Mouse (Mus musculus) left cerebral cortex, postnatal 25 days (tissue): ENCODE data around the gene Gabrg3. TPM values are rescaled to one million over a fixed set of nuclear protein-coding genes. Genes with fewer than 3 reads are reported as not detected.

Experiments used
- DNase-seq, 2 experiments: peaks; one replicate each; pipeline ENCODE4 v3.0.0; 2022; ENCODE audit warnings: low spot score in 2 of 2, mixed read lengths in 1 of 2
- intact Hi-C: fragments of 180-260 bp; cut with DNase I; formaldehyde crosslinking; loops from one replicate; pipeline ENCODE4 v1.15.1; 2025
- total RNA-seq, 2 experiments: library from RNA; stranded (reverse); gene quantifications; 2 replicates each; pipeline ENCODE4 v1.2.3; 2021

Gabrg3 gene
- total RNA-seq, 2 experiments from 2014 or later: 20.8 to 27.9 TPM

DNA sequence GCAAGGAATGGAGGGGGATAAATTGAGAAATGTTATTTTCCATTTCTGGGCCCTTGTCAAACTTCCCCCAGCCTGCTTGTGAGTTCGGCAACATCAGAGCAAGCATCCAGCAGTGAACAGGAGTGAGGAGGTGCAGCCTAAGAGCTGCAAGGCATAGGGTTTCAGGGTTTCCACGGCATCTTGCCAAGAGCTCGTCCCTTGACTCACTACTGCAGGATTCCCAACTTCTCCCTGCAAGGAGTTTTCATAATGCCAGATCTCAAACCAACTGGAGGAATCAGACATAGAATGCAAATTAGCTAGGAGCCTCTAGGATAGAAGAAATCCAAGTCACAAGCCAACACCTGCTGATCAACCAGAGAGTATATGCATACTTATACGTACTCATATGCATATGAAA is 254.0 kb downstream of the Gabrg3 start:
- DNase-seq: peak in 1 of 2 experiments; percentile 64
- intact Hi-C loops: no loop called here

DNA sequence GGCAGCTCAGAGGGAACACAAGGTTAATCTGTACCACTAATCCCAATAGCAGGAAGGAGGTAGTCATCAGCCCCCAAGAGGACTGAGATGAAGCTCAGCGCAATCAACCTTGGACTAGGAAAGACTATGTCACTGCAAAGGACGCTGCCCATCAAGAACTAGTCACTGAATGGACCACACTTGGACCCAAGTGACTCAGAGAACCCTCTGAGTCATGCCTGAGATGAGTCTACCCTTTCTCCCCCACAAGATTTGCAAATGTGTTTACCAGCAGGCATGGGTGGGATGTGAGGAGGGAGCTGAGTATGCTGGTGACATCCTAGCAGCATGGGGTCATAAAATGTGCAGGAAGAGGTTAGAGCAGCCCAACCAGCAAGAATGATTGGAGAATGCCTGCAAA is 254.5 kb downstream of the Gabrg3 start:
- DNase-seq: no peak
- intact Hi-C loops: no loop called here

DNA sequence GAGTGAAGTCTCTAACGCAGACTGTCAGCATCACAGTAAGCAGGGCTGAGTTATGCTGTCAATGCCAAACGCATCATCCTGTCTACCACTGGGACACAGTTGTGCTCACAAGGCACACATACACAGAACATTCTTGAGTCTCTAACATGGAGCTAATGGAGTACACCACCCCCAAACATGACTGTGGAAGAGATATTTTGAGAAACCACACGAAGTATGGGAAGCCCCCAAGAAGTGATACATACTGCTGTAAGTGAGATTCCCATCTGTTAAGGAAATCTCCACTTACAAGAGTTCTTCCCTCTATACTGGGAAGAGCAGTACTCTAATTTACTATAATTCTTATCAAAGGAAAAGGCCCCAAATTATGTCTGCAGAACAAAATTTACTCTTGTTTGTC is 286.9 kb downstream of the Gabrg3 start:
- DNase-seq: peak in 1 of 2 experiments; percentile 51
- intact Hi-C loops: no loop called here

DNA sequence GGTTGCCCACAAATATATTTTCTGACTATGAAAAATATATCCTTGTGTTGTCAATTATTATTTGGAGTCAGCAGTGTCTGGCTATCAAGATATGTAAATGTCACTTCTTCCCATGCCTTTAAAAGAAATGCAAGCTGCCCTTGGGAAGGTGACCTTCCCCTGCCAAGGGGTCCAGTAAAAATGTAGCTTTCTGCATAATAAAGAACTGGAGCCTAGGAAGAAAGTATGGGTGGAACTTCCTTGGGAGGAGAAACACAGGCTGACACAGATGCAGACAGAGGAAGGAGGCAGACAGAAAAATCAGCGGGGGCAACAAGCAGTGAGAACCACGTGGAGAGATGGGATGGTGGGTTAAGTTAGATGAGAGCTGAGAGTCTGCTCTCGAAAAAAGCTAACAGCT is 304.9 kb downstream of the Gabrg3 start:
- intact Hi-C loops: no loop called here
- no peak for DNase-seq

DNA sequence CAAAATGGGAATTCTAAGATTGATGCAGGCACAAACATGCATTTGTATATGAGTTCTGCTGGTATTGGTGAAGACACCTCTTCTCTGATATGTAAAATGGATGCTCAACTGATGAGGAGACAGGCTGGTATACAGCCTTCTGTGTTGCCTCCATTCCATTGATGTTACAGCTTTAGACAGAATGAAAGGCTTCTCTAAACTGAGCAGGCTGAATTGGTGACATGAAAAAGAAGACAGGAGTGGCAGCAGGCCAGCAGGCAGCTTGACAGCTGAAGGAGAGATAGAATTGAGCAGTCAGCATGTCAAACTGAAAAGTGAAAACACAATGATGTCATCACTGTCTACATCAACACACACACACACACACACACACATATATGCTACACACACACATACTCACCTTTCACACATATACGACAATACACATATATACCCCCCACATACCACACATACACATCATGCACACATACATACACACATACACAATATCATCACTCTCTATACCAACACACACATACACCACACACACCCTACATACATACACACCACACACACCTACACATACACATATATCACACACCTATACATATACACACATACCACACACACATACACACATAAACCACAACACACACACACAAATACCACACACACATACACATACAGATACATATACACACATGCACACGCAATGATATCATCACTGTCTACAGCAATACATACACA is 315.4 kb downstream of the Gabrg3 start:
- intact Hi-C loops: no loop called here
- no peak for DNase-seq

DNA sequence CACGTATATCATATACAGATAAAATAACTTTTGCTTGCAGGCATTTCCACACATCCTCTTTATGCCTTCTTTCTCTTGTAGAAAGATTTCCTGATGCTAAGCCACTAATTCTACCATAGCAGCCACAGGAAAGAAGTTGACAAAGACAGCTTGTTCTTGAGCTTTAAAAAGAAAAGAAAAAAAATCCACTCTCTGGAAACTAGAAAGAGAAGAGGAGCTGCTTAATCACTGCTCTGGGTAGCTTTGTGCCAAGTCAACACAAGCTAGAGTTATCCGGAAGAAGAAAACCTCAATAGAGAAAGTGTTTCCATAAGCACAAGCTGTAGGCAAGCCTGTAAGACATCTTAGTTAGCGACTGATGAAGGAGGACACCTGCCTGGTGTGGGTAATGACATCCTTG is 321.6 kb downstream of the Gabrg3 start:
- DNase-seq: peak in 1 of 2 experiments; percentile 19
- intact Hi-C loops: no loop called here

DNA sequence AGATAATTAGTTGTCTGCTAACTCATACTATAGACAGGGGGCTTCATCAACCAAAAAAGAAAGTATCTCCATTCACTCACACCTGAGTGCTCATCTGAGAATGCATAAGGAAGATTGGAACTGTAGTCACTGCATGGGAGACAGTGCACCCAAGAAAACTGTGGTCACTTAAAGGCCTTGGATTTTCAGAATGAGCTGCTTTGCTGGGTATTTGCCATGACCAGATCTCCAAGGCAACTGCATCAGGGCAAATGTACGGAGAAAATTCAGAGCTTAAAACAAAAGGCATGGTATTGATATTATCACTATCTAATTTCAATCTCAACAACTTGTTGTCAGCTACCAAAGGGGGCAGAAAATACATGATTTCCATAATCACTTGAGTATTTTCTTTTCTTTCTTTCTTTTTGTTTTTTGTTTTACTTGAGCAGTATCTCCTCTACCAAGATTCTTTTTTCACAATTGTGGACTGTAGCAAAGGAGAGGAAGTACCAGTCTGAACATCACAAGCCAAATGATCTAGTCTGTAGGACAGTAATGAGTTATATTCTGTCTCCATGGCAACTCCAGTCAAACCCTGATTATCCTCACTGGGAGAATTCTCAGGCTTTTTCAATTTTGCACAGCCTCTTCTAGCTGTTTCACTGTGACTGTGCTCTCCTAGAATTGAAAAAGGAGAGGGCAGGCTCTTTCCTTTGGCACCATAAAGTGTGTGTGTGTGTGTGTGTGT is 335.9 kb downstream of the Gabrg3 start:
- peak in 1 of 2 experiments; percentile 25 for DNase-seq
- intact Hi-C loops: no loop called here

DNA sequence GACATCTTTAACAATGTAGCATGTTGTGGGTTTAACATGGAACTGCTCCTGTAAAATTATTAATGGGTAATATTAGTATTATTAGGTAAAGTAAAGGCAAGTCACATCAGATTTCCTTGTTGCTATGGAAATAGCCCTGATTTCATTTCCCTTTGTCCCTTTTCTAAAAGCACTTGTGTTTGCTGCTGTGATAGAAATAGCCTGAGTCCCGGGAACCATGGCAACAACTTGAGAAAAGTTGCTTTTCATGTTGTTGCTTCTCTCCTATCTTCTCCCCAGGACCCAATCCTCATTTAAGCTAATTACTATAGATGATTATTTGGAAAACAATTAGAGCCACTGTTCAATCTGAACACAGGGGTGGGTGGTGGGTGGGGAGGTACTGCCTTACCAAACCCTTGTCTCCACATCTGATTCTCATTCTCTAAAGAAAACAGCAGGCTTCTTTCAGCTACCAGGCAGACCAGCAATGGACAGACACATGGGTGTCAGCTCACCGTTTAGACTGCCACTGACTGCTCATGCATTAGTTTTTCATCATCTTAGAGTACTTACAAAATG is 349.0 kb downstream of the Gabrg3 start:
- peak; percentile 21 to 26 for DNase-seq
- intact Hi-C loops: no loop called here

DNA sequence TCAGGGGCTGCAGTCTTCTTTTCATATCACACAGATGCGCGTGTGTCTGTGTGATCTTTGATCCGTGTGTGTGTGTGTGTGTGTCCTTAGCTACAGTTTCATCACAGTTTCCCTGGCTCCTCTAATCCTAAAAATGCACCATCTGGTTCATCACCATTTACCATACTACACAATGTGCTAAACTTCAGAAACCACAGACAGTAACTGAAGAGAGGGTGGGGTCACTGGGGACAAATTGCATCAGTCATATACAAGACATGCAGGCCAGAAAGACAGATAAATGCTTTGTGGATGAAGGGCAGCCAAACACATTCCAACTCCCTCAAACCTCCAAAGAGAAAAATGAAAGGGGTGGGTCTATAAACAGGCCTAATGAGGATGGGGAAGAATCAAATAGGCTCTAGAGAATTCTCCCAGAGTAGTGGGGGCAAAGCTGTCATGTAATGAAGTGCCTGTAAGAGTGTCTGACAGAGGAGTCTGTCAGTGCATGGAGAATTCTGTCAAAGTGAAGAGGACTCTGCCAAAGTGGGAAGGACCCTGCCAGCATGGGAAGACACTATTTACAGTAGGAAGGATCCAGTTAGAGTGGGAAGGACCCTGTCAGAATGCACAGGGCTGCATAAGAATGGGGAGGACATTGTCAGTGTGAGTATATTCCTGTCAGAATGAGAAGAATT is 386.3 kb downstream of the Gabrg3 start:
- intact Hi-C loops: no loop called here
- DNase-seq: no peak

DNA sequence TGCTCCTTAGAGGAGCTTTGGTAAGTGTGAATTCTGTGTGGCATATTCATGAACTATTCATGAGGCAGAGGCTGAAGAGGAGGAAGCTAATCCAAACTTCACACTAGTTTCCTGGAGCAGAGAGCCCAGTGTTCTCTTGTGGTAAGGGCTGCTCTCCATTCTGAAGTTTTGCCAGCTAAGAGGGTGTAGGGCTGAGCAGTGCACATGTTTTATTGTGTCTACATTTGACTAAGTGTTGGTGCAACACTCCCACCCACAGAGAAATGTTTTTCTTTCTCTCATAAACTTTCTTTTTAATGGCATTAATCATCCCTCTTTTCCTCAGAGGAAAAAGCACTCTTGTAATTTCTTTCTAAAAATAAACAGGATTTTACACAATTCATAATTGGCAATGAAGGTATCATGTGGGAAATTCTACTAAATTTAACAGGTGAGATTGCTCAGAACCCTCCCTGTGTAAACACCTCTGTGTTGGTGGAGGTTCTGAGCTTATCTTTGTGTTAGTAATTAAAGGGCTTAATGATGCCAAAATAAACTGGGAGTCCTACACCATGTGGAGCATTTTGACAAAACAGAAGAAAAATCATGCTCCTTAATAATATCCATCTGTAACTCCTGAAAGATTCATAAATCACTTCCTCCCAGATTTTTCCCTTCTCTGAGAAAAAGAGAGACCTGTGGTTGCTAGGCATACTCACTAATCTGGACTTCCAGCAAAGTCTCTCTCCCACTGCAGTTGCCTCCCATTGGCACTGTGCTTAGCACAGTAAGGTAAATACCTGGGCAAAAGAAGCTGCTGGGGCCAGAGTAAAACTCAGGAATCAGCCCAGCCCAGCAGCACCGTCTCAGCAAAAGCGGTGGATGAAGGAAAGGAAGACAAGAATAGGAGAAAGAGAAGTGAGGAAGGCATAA is 389.0 kb downstream of the Gabrg3 start:
- peak in 1 of 2 experiments; percentile 19 for DNase-seq
- intact Hi-C loops: no loop called here

DNA sequence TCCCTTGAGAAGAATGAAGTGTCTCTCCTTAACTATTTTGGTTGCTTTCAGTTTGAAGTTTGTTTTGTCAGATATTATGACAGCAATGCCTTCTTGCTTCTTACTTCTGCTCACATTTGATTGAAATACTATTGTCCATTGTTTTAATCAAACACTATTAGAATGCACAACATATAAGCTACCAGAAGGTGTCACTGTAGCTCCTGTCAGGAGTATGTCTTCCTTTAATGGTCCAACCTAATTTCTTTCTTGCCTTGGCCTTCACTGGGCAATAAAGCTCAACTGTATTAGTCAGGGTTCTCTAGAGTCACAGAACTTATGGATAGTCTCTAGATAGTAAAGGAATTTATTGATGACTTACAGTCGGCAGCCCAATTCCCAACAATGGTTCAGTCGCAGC is 440.6 kb downstream of the Gabrg3 start:
- intact Hi-C loops: loop anchor here (1.0 to 10.0 kb wide), 3 partner anchors 440 to 652 kb away; no protein-coding TSS in a partner anchor
- peak in 1 of 2 experiments; percentile 28 for DNase-seq

DNA sequence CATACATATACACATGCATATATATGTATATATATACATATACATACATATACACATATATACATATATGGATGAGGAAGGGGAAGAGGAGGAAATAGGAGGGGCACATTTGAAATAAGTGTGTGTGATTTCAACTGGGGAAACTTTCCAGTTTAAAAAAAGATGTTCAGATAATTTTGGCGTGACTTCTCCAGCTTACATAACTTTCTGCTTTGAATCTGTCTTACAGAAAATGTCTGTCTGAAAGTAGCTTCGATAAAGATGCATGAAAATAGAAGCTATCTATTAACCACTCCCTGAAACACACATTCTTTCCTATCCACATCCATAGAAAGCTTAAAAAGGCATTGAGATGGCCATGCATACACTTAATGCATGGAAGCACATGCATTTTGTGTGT is 445.4 kb downstream of the Gabrg3 start:
- peak; percentile 20 to 62 for DNase-seq
- intact Hi-C loops: loop anchor here (10.0 kb wide), 1 partner anchor 647 kb away; no protein-coding TSS in a partner anchor

DNA sequence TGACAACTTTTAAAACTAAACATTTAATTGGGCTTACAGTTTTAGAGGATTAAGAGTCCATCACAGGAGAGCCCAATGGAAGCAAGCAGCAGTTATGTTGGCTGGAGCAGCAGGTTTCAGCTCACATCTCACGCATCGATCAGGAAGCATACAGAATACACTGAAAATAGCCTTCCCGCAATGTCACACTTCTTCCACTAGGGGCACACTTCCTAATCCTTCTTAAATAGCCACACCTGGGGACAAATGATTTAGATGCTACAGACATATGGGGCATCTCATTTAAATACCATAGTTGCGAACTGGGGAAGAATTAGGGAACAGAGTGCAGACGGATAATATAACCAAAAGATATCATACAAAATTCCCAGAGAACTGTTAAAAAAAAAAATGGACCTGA is 449.0 kb downstream of the Gabrg3 start:
- DNase-seq: no peak
- intact Hi-C loops: no loop called here

DNA sequence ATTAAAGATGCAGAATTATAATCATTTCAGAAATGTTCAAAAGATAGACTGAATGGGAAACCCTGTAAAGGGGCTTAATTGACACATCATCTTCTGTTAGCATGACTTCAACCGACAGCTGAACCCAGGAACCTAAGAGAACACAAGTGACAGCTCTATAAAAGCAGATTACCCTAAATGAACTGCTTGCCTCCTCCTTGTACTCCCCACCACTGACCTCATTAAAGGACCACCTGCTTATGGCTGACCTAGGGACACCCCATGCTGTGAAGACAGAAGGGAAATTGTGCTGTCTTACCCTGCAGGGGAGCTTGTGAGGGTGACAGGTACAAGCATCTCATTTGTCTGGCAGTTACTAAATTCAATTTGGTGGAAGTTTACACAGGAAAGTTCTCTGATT is 467.5 kb downstream of the Gabrg3 start:
- intact Hi-C loops: no loop called here
- no peak for DNase-seq

DNA sequence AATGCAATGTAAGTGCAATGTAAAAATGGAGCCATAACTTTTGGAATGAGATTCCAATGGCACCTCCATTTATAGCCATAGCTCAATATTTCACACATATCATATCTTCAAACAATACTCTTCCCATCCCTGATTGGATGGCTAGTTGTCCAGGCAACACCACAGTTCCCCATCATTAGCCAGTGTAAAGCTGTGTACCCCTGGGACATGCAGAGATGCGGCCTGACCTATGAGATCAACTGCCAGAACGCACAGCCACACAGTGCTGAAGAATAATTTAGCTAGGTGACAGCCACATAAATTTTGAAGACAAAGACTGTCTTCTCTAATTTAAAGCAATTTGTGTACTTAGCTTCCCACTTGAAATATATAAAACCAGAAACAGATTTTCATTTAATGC is 472.1 kb downstream of the Gabrg3 start:
- intact Hi-C loops: no loop called here
- DNase-seq: no peak

DNA sequence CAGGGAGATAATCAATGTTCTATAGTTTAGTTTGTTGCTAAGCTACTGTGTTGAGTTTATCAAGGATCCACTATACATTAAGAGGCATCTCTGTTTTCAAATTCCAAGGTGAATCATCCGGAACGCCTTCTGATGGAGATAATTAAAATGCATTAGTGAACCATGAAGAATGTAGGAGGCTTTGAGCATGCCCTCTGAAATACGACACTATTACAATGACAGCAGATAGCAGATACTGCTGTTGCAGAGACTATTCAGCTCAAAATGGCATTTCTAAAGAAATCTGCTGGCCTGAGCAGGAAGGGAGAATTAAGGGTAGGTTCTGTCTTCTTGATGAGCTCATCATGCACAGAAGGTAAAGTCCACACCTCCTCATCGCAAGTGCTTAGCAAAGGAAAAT is 487.2 kb downstream of the Gabrg3 start:
- no peak for DNase-seq
- intact Hi-C loops: no loop called here

DNA sequence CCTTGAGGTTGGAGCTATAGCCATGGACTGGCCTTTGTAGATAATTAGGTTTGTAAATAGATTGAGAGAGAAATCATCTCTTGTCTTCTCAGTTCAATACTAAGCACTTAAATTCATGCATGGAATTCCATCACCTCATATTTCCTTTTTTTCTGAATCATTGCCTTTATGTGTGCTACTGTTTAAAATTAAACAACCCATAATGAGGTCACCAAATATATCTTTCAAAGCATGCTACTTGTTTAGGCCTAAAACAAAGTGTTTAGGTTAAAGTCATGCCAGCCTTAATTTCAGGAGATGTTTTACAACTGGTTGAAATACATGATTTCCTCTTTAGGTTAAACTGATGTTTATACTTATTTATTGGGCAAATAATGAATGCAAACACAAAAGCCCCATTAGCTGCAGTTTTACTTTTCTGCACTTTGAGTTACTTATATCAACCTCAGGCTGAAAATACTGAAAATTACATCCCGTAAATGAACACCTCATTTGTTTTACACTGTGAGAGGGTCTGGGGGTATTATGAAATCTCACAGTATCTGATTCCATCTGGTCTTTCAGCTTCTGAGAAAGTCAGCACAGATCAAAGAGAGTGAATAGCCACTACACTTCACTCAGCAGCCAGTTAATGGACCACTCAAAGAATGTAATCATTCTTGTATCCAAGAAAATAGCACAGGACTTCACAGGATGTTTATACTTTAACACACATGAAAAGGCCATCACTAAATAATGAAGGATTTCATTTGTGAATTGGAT is 519.5 kb downstream of the Gabrg3 start:
- DNase-seq: no peak
- intact Hi-C loops: no loop called here

DNA sequence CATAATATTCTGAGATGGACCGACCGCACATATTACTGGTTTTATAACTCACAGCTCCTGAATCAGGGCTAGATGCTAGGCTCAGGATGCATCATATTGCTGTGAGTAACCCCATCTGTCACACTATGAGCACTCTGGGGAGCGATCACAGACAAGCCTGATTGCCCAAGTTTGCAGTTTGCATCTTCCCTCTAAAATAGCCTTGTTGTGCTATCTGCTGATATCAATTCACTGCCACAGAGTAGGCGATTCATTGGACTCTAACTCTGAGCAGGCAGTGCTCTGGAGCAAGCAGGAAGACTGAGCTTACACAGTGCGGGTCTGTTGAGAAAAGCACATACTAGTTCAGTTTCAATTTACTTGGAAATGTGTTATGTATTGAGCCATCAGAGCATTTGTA is 543.4 kb downstream of the Gabrg3 start:
- intact Hi-C loops: no loop called here
- peak in 1 of 2 experiments; percentile 39 for DNase-seq

DNA sequence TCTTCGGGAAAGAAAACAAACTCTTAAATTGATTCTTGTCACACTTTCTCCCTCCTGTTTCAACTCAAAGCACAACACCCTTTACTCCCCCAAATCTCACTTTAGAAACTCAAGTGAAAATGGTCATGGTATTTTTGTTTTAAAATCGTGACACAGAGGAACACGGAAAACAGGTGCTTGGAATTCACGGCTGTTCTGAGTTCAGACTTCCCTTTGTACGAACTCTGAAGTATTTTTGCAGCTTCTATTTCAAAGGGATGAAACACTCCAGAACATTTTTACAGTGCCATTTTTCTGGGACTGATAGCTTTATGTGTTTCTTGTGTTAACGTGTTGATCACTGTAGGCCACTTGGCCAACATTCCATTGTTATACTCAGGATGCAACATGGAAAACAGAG is 561.5 kb downstream of the Gabrg3 start:
- peak in 1 of 2 experiments; percentile 52 for DNase-seq
- intact Hi-C loops: no loop called here
